Mouse (Mus musculus) cortical plate, adult 2 months (tissue): Measurements from ENCODE around the gene Tgoln1.

Experiments used
- CTCF ChIP-seq: fragments of 200-500 bp; IDR thresholded peaks from 2 replicates; pipeline ENCODE4 v1.5.1; 2011; ENCODE audit warnings: mild to moderate bottlenecking, control low read depth, low read length; ENCODE audit not compliant: insufficient read depth; ENCODE audit errors: extremely low read depth
- POLR2A ChIP-seq: fragments of 200-500 bp; IDR thresholded peaks from 2 replicates; pipeline ENCODE4 v1.6.1; 2011; ENCODE audit warnings: mild to moderate bottlenecking, low read length, control low read depth; ENCODE audit not compliant: insufficient read depth; ENCODE audit errors: extremely low read depth

- no peak for TF ChIP-seq POLR2A
- TF ChIP-seq CTCF, result no peak
Observed at GRCm38 (mm10) chr6:72615561-72616375, 1.0 kb downstream of the Tgoln1 start.
